Mouse (Mus musculus): ENCODE data around the gene Jazf1. TPM values are rescaled to one million over a fixed set of nuclear protein-coding genes. Genes with fewer than 3 reads are reported as not detected.

Gene Jazf1
- total and polyA plus RNA-seq, 3 experiments: not detected

- no peak overlapping the region for H3K9ac ChIP-seq (ENCODE audit: control insufficient read depth, low read depth, low read length, poor library complexity, severe bottlenecking)
- no peak for DNase-seq (ENCODE audit: low read depth, low spot score)
- no peaks in the 10 kb centered on the region; a peak in 1 of 4 replicates for H3K27me3 ChIP-seq (ENCODE audit: control insufficient read depth in 1 of 2, insufficient read depth in 2 of 2, low read length in 2 of 2)
- H3K79me2 ChIP-seq (ENCODE audit: control insufficient read depth, insufficient read depth, low read length, poor library complexity): no peaks in the 10 kb centered on the region
- H3K27ac ChIP-seq (ENCODE audit: control insufficient read depth, low read depth, low read length): no peak overlapping the region
- TF ChIP-seq BHLHE40 (IDR thresholded peaks at IDR 0.05; ENCODE audit: borderline replicate concordance, low read depth, low read length) (no peak), ETS1 (IDR thresholded peaks at IDR 0.05; ENCODE audit: low read depth, low read length) (no peak), TCF12 (IDR thresholded peaks at IDR 0.05; ENCODE audit: low read depth, low read length) (no peak), ZNF384 (IDR thresholded peaks at IDR 0.05; ENCODE audit: low read depth, low read length) (no peak), MXI1 (IDR thresholded peaks at IDR 0.05; ENCODE audit: low read depth, low read length) (no peak), CTCF (IDR thresholded peaks at IDR 0.05 in 2 of 3, conservative IDR thresholded peaks at IDR 0.05 in 1 of 3; ENCODE audit: control insufficient read depth in 1 of 3, insufficient read depth in 1 of 3, low read depth in 2 of 3, low read length in 3 of 3, poor library complexity in 1 of 3, severe bottlenecking in 1 of 3) (no peak), TBP (IDR thresholded peaks at IDR 0.05; ENCODE audit: low read depth, low read length) (no peak), ZMIZ1 (IDR thresholded peaks at IDR 0.05; ENCODE audit: low read depth, low read length) (no peak), USF2 (IDR thresholded peaks at IDR 0.05; ENCODE audit: borderline replicate concordance in 1 of 2, insufficient read depth in 1 of 2, low read depth in 1 of 2, low read length in 2 of 2) (no peak), MYB (IDR thresholded peaks at IDR 0.05; ENCODE audit: low read depth, low read length) (no peak)
- H3K4me3 ChIP-seq (ENCODE audit: control insufficient read depth in 1 of 2, insufficient read depth in 1 of 2, low read depth in 2 of 2, low read length in 2 of 2): no peak overlapping the region
- H3K36me3 ChIP-seq (ENCODE audit: control insufficient read depth in 1 of 2, insufficient read depth in 2 of 2, low read length in 2 of 2): no peaks in the 10 kb centered on the region
- H3K9me3 ChIP-seq (replicated peaks; ENCODE audit: insufficient read depth, low read length): no peaks in the 10 kb centered on the region
- H3K4me1 ChIP-seq (ENCODE audit: control insufficient read depth in 1 of 2, insufficient read depth in 2 of 2, low read length in 2 of 2): no peaks in the 10 kb centered on the region
Observed at GRCm38 (mm10) chr6:53010286-53010685, 58.1 kb downstream of the Jazf1 start.

DNA sequence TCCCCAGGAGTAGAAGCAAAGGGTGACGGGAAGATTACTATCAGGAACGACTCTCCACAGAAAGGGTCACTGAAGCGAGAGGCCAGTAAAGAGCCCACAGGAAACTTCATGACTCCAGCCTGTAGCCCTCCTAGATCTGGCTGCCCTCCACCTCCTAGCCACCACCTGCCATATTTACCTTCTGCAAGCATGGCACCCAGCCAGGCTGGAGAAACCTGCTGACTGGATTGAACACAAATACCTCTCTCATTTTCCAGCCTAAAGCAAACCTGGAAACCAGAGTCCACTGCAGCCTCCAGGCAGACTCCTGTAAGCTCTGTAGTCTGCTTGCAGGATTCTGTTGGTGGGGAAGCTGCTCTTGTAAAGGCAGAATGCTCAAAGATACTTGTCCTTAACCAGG lies 62.4 kb downstream of the Jazf1 start:
- H3K4me1 ChIP-seq (ENCODE audit: control insufficient read depth in 1 of 2, insufficient read depth in 2 of 2, low read length in 2 of 2): no peaks in the 10 kb centered on the region
- no peak overlapping the region for H3K9ac ChIP-seq (ENCODE audit: control insufficient read depth, low read depth, low read length, poor library complexity, severe bottlenecking)
- H3K4me3 ChIP-seq (ENCODE audit: control insufficient read depth in 1 of 2, insufficient read depth in 1 of 2, low read depth in 2 of 2, low read length in 2 of 2): no peak overlapping the region
- no peaks in the 10 kb centered on the region for H3K79me2 ChIP-seq (ENCODE audit: control insufficient read depth, insufficient read depth, low read length, poor library complexity)
- H3K27me3 ChIP-seq (ENCODE audit: control insufficient read depth in 1 of 2, insufficient read depth in 2 of 2, low read length in 2 of 2): no peaks in the 10 kb centered on the region; a peak in 1 of 4 replicates
- DNase-seq (ENCODE audit: low read depth, low spot score): no peak
- H3K27ac ChIP-seq (ENCODE audit: control insufficient read depth, low read depth, low read length): no peak overlapping the region
- no peak for TF ChIP-seq MAFK (IDR thresholded peaks at IDR 0.05; ENCODE audit: borderline replicate concordance, low read depth, low read length)
- TF ChIP-seq SIN3A (IDR thresholded peaks at IDR 0.05; ENCODE audit: low read length): no peak
- no peak for TF ChIP-seq CTCF (IDR thresholded peaks at IDR 0.05 in 2 of 3, conservative IDR thresholded peaks at IDR 0.05 in 1 of 3; ENCODE audit: control insufficient read depth in 1 of 3, insufficient read depth in 1 of 3, low read depth in 2 of 3, low read length in 3 of 3, poor library complexity in 1 of 3, severe bottlenecking in 1 of 3)
- no peak for TF ChIP-seq POLR2AphosphoS2 (IDR thresholded peaks at IDR 0.05; ENCODE audit: low read length)
- no peak for TF ChIP-seq USF2 (IDR thresholded peaks at IDR 0.05; ENCODE audit: borderline replicate concordance in 1 of 2, insufficient read depth in 1 of 2, low read depth in 1 of 2, low read length in 2 of 2)
- no peak for TF ChIP-seq TCF12 (IDR thresholded peaks at IDR 0.05; ENCODE audit: low read depth, low read length)
- TF ChIP-seq TBP (IDR thresholded peaks at IDR 0.05; ENCODE audit: low read depth, low read length): no peak
- TF ChIP-seq GATA1 (IDR thresholded peaks at IDR 0.05; ENCODE audit: low read depth, low read length): no peak
- TF ChIP-seq KAT2A (conservative IDR thresholded peaks at IDR 0.05; ENCODE audit: low read depth, low read length): no peak
- no peak for TF ChIP-seq MAZ (IDR thresholded peaks at IDR 0.05; ENCODE audit: low read depth, low read length)
- H3K36me3 ChIP-seq (ENCODE audit: control insufficient read depth in 1 of 2, insufficient read depth in 2 of 2, low read length in 2 of 2): no peaks in the 10 kb centered on the region
- no peaks in the 10 kb centered on the region for H3K9me3 ChIP-seq (replicated peaks; ENCODE audit: insufficient read depth, low read length)
